In genomic region chr9:114563761-114564606, GRCm38 (mm10) we compare ENCODE assay signal across 8 mouse cellular contexts. TPM values are rescaled to one million over a fixed set of nuclear protein-coding genes. Genes with fewer than 3 reads are reported as not detected.
DNase-seq lines count a peak whose midpoint lies in the region; ATAC-seq and TF ChIP-seq lines count a peak whose summit lies in the region.

Gene Trim71, minus strand, starts transcription at chr9:114564369.

- H3K27me3 ChIP-seq in lung, embryonic 16.5 days (ENCODE audit: control insufficient read depth, insufficient read depth, low read depth, low read length) = peaks cover 5% of the 10 kb centered on the region
- H3K27me3 ChIP-seq in forebrain, postnatal 0 days (ENCODE audit: insufficient read depth, low read length) = peaks cover 42% of the 10 kb centered on the region
- H3K27me3 ChIP-seq in liver, embryonic 13.5 days = peaks cover 78% of the 10 kb centered on the region
- H3K27me3 ChIP-seq in stomach, embryonic 16.5 days (ENCODE audit: control insufficient read depth, insufficient read depth, low read length) = peaks cover 42% of the 10 kb centered on the region

- no peak for TF ChIP-seq CTCF in forebrain, postnatal 0 days (IDR thresholded peaks at IDR 0.05; ENCODE audit: low read depth)

- ATAC-seq in lung, embryonic 16.5 days (ENCODE audit: low read depth) = peak; percentile 47
- ATAC-seq in forebrain, postnatal 0 days = peak; percentile 76
- ATAC-seq in liver, embryonic 13.5 days (ENCODE audit: low read depth) = peak; percentile 45; the same call in 1 of the 2 replicates
- ATAC-seq in stomach, embryonic 16.5 days (ENCODE audit: insufficient read depth, low FRiP score) = peak; percentile 31; the same call in 1 of the 2 replicates

- under 1% methylated on average over 81 of the region's 91 CpGs for WGBS in lung, embryonic 16.5 days
- WGBS in forebrain, postnatal 0 days = 3% methylated on average over 89 of the region's 91 CpGs
- under 1% methylated on average over 91 of the region's 91 CpGs for WGBS in liver, embryonic 13.5 days (ENCODE audit: insufficient replicate concordance)
- under 1% methylated on average over 91 of the region's 91 CpGs for WGBS in stomach, embryonic 16.5 days

- H3K4me2 ChIP-seq in lung, embryonic 16.5 days (ENCODE audit: low read depth, low read length) = peak within 1 kb of the TSS; percentile 85
- peak within 1 kb of the TSS; percentile 77 for H3K4me2 ChIP-seq in forebrain, postnatal 0 days (ENCODE audit: low read depth)
- H3K4me2 ChIP-seq in liver, embryonic 13.5 days = peak within 1 kb of the TSS; percentile 62
- H3K4me2 ChIP-seq in stomach, embryonic 16.5 days (ENCODE audit: low read depth, low read length) = peak within 1 kb of the TSS; percentile 67

- peak within 1 kb of the TSS; percentile 76 for H3K27ac ChIP-seq in lung, embryonic 16.5 days (ENCODE audit: low read length)
- H3K27ac ChIP-seq in forebrain, postnatal 0 days (ENCODE audit: low read depth, low read length) = no peak within 1 kb of the TSS
- H3K27ac ChIP-seq in liver, embryonic 13.5 days = peak within 1 kb of the TSS; percentile 73
- peak within 1 kb of the TSS; percentile 73 for H3K27ac ChIP-seq in stomach, embryonic 16.5 days (ENCODE audit: low read length)

- no peaks in the 10 kb centered on the region for H3K36me3 ChIP-seq in lung, embryonic 16.5 days (ENCODE audit: control insufficient read depth, insufficient read depth, low read length)
- no peaks in the 10 kb centered on the region for H3K36me3 ChIP-seq in forebrain, postnatal 0 days (ENCODE audit: insufficient read depth)
- no peaks in the 10 kb centered on the region for H3K36me3 ChIP-seq in liver, embryonic 13.5 days
- no peaks in the 10 kb centered on the region for H3K36me3 ChIP-seq in stomach, embryonic 16.5 days (ENCODE audit: control insufficient read depth, insufficient read depth, low read length)

- H3K4me1 ChIP-seq in lung, embryonic 16.5 days (replicated peaks; ENCODE audit: control insufficient read depth, insufficient read depth, low read length) = peaks cover 6% of the 10 kb centered on the region; the same call in 1 of the 2 replicates
- H3K4me1 ChIP-seq in forebrain, postnatal 0 days (ENCODE audit: insufficient read depth) = 0 out of 2 replicates have a peak, but pooled peaks cover 2% of the 10 kb centered on the region
- H3K4me1 ChIP-seq in liver, embryonic 13.5 days (replicated peaks) = no peaks in the 10 kb centered on the region; the same call in 1 of the 2 replicates
- peaks cover 14% of the 10 kb centered on the region for H3K4me1 ChIP-seq in stomach, embryonic 16.5 days (ENCODE audit: control insufficient read depth, insufficient read depth, low read length)

- no peaks in the 10 kb centered on the region for H3K9me3 ChIP-seq in lung, embryonic 16.5 days (ENCODE audit: control insufficient read depth, low read length)
- no peaks in the 10 kb centered on the region for H3K9me3 ChIP-seq in forebrain, postnatal 0 days (ENCODE audit: low read length)
- H3K9me3 ChIP-seq in liver, embryonic 13.5 days (replicated peaks) = no peaks in the 10 kb centered on the region
- H3K9me3 ChIP-seq in stomach, embryonic 16.5 days (replicated peaks; ENCODE audit: control insufficient read depth, low read length) = no peaks in the 10 kb centered on the region

- peak within 1 kb of the TSS; percentile 62 for H3K4me3 ChIP-seq in lung, embryonic 16.5 days (ENCODE audit: low read length)
- H3K4me3 ChIP-seq in forebrain, postnatal 0 days (ENCODE audit: low read depth, low read length) = peak within 1 kb of the TSS; percentile 53
- H3K4me3 ChIP-seq in liver, embryonic 13.5 days (replicated peaks) = peak within 1 kb of the TSS; percentile 60
- H3K4me3 ChIP-seq in stomach, embryonic 16.5 days (replicated peaks; ENCODE audit: low read length) = peak within 1 kb of the TSS; percentile 54

- peak within 1 kb of the TSS; percentile 75 for H3K9ac ChIP-seq in lung, embryonic 16.5 days (ENCODE audit: low read length)
- peak within 1 kb of the TSS; percentile 57 for H3K9ac ChIP-seq in forebrain, postnatal 0 days
- H3K9ac ChIP-seq in liver, embryonic 13.5 days = peak within 1 kb of the TSS; percentile 66
- H3K9ac ChIP-seq in stomach, embryonic 16.5 days (ENCODE audit: low read length) = peak within 1 kb of the TSS; percentile 80

- peak; percentile 18 to 36 for DNase-seq in cerebellum, postnatal 10 days
- no peak for DNase-seq in cerebellum, adult 18-20 months
- no peak for DNase-seq in lung, postnatal 14 days
- DNase-seq in forebrain, postnatal 0 days = peak; percentile 66
- DNase-seq in liver, embryonic 13.5 days = no peak
- no peak for DNase-seq in cerebellum, postnatal 36 days

RNA-seq across cellular contexts. Expression of gene Trim71, which starts in this region (rescaled TPM):
- 0.79 and 0.87 TPM in 2 replicates for polyA plus RNA-seq in lung, embryonic 16.5 days (2015; fragmentation: Nextera tagmentation; extraction: Ambion mirVana)
- total RNA-seq in forebrain, postnatal 0 days (2014; rRNA removed) = 0.08 and 0.19 TPM in 2 replicates
- 0.10 and 0.13 TPM in 2 replicates for polyA plus RNA-seq in forebrain, postnatal 0 days (2015; fragmentation: Nextera tagmentation; extraction: Ambion mirVana)
- 1.4 and 1.6 TPM in 2 replicates for polyA plus RNA-seq in liver, embryonic 13.5 days (2015; fragmentation: Nextera tagmentation; extraction: Ambion mirVana)
- polyA plus RNA-seq in stomach, embryonic 16.5 days (2015; fragmentation: Nextera tagmentation; extraction: Ambion mirVana) = 0.96 and 0.98 TPM in 2 replicates

Comparison
In these comparisons a context has a peak if more than half of its experiments do, and no peak if none do; other contexts are left out.
1. DNase-seq: peak in cerebellum, postnatal 10 days (2 of 2); none in cerebellum, adult 18-20 months (0 of 2), lung, postnatal 14 days (single experiment), liver, embryonic 13.5 days (single experiment) and cerebellum, postnatal 36 days (0 of 2).
2. Peak in ATAC-seq, H3K4me3 ChIP-seq, H3K27ac ChIP-seq, H3K9ac ChIP-seq and H3K4me2 ChIP-seq in lung, embryonic 16.5 days; RNA of the gene not detected or under 1 TPM.
3. Peak in DNase-seq, ATAC-seq, H3K4me3 ChIP-seq, H3K9ac ChIP-seq and H3K4me2 ChIP-seq in forebrain, postnatal 0 days; RNA of the gene not detected or under 1 TPM.
4. Peak in ATAC-seq, H3K4me3 ChIP-seq, H3K27ac ChIP-seq, H3K9ac ChIP-seq and H3K4me2 ChIP-seq in stomach, embryonic 16.5 days; RNA of the gene not detected or under 1 TPM.
5. Peak in every context shown above with its lines, with median percentiles within 50 percentile points of each other: ATAC-seq, H3K4me2 ChIP-seq, H3K4me3 ChIP-seq and H3K9ac ChIP-seq.